8 mouse cellular contexts compared by ENCODE assay signal in genomic region chr17:62880311-62881175, GRCm38 (mm10). TPM values are rescaled to one million over a fixed set of nuclear protein-coding genes. Genes with fewer than 3 reads are reported as not detected.
DNase-seq lines count a peak whose midpoint lies in the region; ATAC-seq and TF ChIP-seq lines count a peak whose summit lies in the region.

No protein-coding gene starts in this region.

- peak; percentile 37 for DNase-seq in gastrocnemius, postnatal 10 days
- no peak for DNase-seq in gastrocnemius, adult 8-10 months (ENCODE audit: low spot score in 2 of 2)
- DNase-seq in cerebellum, adult 8-10 months = peak; percentile 4
- peak; percentile 68 for DNase-seq in hindbrain, postnatal 0 days (ENCODE audit: low spot score)
- DNase-seq in limb, embryonic 10.5 days (ENCODE audit: low spot score) = peak; percentile 78

- no peak for TF ChIP-seq CTCF in hindbrain, postnatal 0 days (IDR thresholded peaks at IDR 0.05; ENCODE audit: low read depth)

- peak overlapping the region; percentile 73 for H3K9ac ChIP-seq in hindbrain, postnatal 0 days (replicated peaks; ENCODE audit: low read length)
- peak overlapping the region; percentile 96 for H3K9ac ChIP-seq in midbrain, embryonic 16.5 days (ENCODE audit: low read depth, low read length)
- peak overlapping the region; percentile 70 for H3K9ac ChIP-seq in stomach, embryonic 15.5 days

- under 1% methylated on average over 68 of the region's 82 CpGs for WGBS in hindbrain, postnatal 0 days
- under 1% methylated on average over 81 of the region's 82 CpGs for WGBS in limb, embryonic 10.5 days
- WGBS in midbrain, embryonic 16.5 days = under 1% methylated on average over 75 of the region's 82 CpGs
- WGBS in stomach, embryonic 15.5 days = under 1% methylated on average over 74 of the region's 82 CpGs

- peak; percentile 8; the same call in 1 of the 2 replicates for ATAC-seq in frontal cortex, adult (ENCODE audit: low TSS enrichment)
- peak; percentile 8 for ATAC-seq in hindbrain, postnatal 0 days
- peak; percentile 10; the same call in 1 of the 2 replicates for ATAC-seq in midbrain, embryonic 16.5 days
- ATAC-seq in stomach, embryonic 15.5 days (ENCODE audit: insufficient read depth, low FRiP score, low read depth) = 0 out of 2 replicates have a peak, but pooled peaks have one; percentile 3

- no peaks in the 10 kb centered on the region for H3K9me3 ChIP-seq in hindbrain, postnatal 0 days (ENCODE audit: low read length)
- H3K9me3 ChIP-seq in limb, embryonic 10.5 days (replicated peaks) = no peaks in the 10 kb centered on the region
- H3K9me3 ChIP-seq in midbrain, embryonic 16.5 days (replicated peaks; ENCODE audit: control insufficient read depth, low read length, poor library complexity, severe bottlenecking) = no peaks in the 10 kb centered on the region
- H3K9me3 ChIP-seq in stomach, embryonic 15.5 days = no peaks in the 10 kb centered on the region

- peak overlapping the region; percentile 80 for H3K27ac ChIP-seq in hindbrain, postnatal 0 days
- H3K27ac ChIP-seq in limb, embryonic 10.5 days = peak overlapping the region; percentile 97
- peak overlapping the region; percentile 95 for H3K27ac ChIP-seq in midbrain, embryonic 16.5 days (ENCODE audit: low read length)
- peak overlapping the region; percentile 95 for H3K27ac ChIP-seq in stomach, embryonic 15.5 days

- H3K4me1 ChIP-seq in hindbrain, postnatal 0 days (ENCODE audit: insufficient read depth, low read length) = no peaks in the 10 kb centered on the region
- H3K4me1 ChIP-seq in limb, embryonic 10.5 days = peaks cover 30% of the 10 kb centered on the region
- peaks cover 8% of the 10 kb centered on the region; the same call in 1 of the 2 replicates for H3K4me1 ChIP-seq in midbrain, embryonic 16.5 days (ENCODE audit: control insufficient read depth, insufficient read depth, low read length)
- H3K4me1 ChIP-seq in stomach, embryonic 15.5 days = no peaks in the 10 kb centered on the region

- H3K4me3 ChIP-seq in hindbrain, postnatal 0 days (ENCODE audit: low read length) = peak overlapping the region; percentile 83
- peak overlapping the region; percentile 90 for H3K4me3 ChIP-seq in limb, embryonic 10.5 days
- H3K4me3 ChIP-seq in midbrain, embryonic 16.5 days (ENCODE audit: low read depth, low read length) = peak overlapping the region; percentile 88
- peak overlapping the region; percentile 73 for H3K4me3 ChIP-seq in stomach, embryonic 15.5 days (replicated peaks)

- peak overlapping the region; percentile 99 for H3K4me2 ChIP-seq in hindbrain, postnatal 0 days (ENCODE audit: low read depth, low read length)
- H3K4me2 ChIP-seq in midbrain, embryonic 16.5 days (ENCODE audit: low read length) = peak overlapping the region; percentile 99
- peak overlapping the region; percentile 78 for H3K4me2 ChIP-seq in stomach, embryonic 15.5 days

- H3K36me3 ChIP-seq in hindbrain, postnatal 0 days (ENCODE audit: insufficient read depth, low read length) = no peaks in the 10 kb centered on the region
- H3K36me3 ChIP-seq in limb, embryonic 10.5 days = no peaks in the 10 kb centered on the region
- no peaks in the 10 kb centered on the region for H3K36me3 ChIP-seq in midbrain, embryonic 16.5 days (ENCODE audit: control insufficient read depth, insufficient read depth, low read length)
- H3K36me3 ChIP-seq in stomach, embryonic 15.5 days = no peaks in the 10 kb centered on the region

- H3K27me3 ChIP-seq in hindbrain, postnatal 0 days (ENCODE audit: insufficient read depth, low read length) = no peaks in the 10 kb centered on the region
- H3K27me3 ChIP-seq in limb, embryonic 10.5 days (ENCODE audit: low read depth, poor library complexity, severe bottlenecking) = peaks cover 5% of the 10 kb centered on the region; the same call in 1 of the 2 replicates
- H3K27me3 ChIP-seq in midbrain, embryonic 16.5 days (ENCODE audit: control insufficient read depth, insufficient read depth, low read depth, low read length) = no peaks in the 10 kb centered on the region
- no peaks in the 10 kb centered on the region for H3K27me3 ChIP-seq in stomach, embryonic 15.5 days (replicated peaks)

RNA-seq across cellular contexts. Expression of gene Efna5, which starts 0.6 kb away (rescaled TPM):
- total RNA-seq in gastrocnemius, postnatal 10 days (2021) = 1 to 10 TPM; 2.2 to 3.8 TPM
- total RNA-seq in gastrocnemius, adult 8-10 months (2022) = 1 to 10 TPM in 1 of 4 experiments, under 1 TPM in 3; 0.29 to 1.3 (median 0.71) TPM
- total RNA-seq in hindbrain, postnatal 0 days (2014; rRNA removed) = 5.3 and 5.4 TPM in 2 replicates
- polyA plus RNA-seq in hindbrain, postnatal 0 days (2015; fragmentation: Nextera tagmentation; extraction: Ambion mirVana) = 38.8 and 40.2 TPM in 2 replicates
- 34.4 and 37.0 TPM in 2 replicates for polyA plus RNA-seq in limb, embryonic 10.5 days (2016; fragmentation: Nextera tagmentation; extraction: Ambion mirVana)
- 55.0 and 59.7 TPM in 2 replicates for polyA plus RNA-seq in midbrain, embryonic 16.5 days (2015; fragmentation: Nextera tagmentation; extraction: Ambion mirVana)
- 34.6 and 36.1 TPM in 2 replicates for polyA plus RNA-seq in stomach, embryonic 15.5 days (2015; fragmentation: Nextera tagmentation; extraction: Ambion mirVana)

Comparison
In these comparisons a context has a peak if more than half of its experiments do, and no peak if none do; other contexts are left out.
1. DNase-seq: peak in gastrocnemius, postnatal 10 days (single experiment), cerebellum, adult 8-10 months (single experiment), hindbrain, postnatal 0 days (single experiment) and limb, embryonic 10.5 days (single experiment); none in gastrocnemius, adult 8-10 months (0 of 2).
2. Peak in every context shown above with its lines, with median percentiles within 50 percentile points of each other: ATAC-seq, H3K27ac ChIP-seq, H3K4me2 ChIP-seq, H3K4me3 ChIP-seq and H3K9ac ChIP-seq.